Mouse (Mus musculus) cerebellum, adult 11 months (tissue): ENCODE measurements at regions not wholly inside any gene's neighbourhood (a gene's known extent, or its start where the extent isn't known, plus 50 kb on each side); places are given as distances from the start of the nearest gene placed in this dataset.

Source experiments
- DNase-seq: peaks from one replicate; pipeline ENCODE4 v3.0.0; 2022

GRCm38 (mm10) chr11:82579841-82580415 is 184.2 kb downstream of the Cct6b start:
- DNase-seq = no peak

GRCm38 (mm10) chr11:82576019-82576418 is 187.3 kb downstream of the Tmem132e start:
- no peak for DNase-seq

- DNase-seq = no peak
Measured at GRCm38 (mm10) chr11:82573126-82573525, 184.4 kb downstream of the Tmem132e start.

- no peak for DNase-seq
Measured at GRCm38 (mm10) chr11:82571525-82571924, 182.8 kb downstream of the Tmem132e start.

- DNase-seq = no peak
Measured at GRCm38 (mm10) chr11:82569819-82570218, 181.1 kb downstream of the Tmem132e start.

- DNase-seq = no peak
Measured at GRCm38 (mm10) chr11:82568219-82568676, 179.5 kb downstream of the Tmem132e start.

- no peak for DNase-seq
Measured at GRCm38 (mm10) chr11:82567014-82567685, 178.4 kb downstream of the Tmem132e start.

- DNase-seq = no peak
Measured at GRCm38 (mm10) chr11:82566092-82566491, 177.4 kb downstream of the Tmem132e start.

GRCm38 (mm10) chr11:82564181-82564580 is 175.5 kb downstream of the Tmem132e start:
- DNase-seq = no peak

GRCm38 (mm10) chr11:82542028-82542427 is 153.3 kb downstream of the Tmem132e start:
- no peak for DNase-seq

- DNase-seq = peak; percentile 57
Measured at GRCm38 (mm10) chr11:82541376-82541775, 152.7 kb downstream of the Tmem132e start.

GRCm38 (mm10) chr11:82537931-82538330 is 149.2 kb downstream of the Tmem132e start:
- no peak for DNase-seq

GRCm38 (mm10) chr11:82523200-82523802 is 134.6 kb downstream of the Tmem132e start:
- DNase-seq = no peak

- DNase-seq = peak; percentile 59
Measured at GRCm38 (mm10) chr11:82521383-82521782, 132.7 kb downstream of the Tmem132e start.

- DNase-seq = no peak
Measured at GRCm38 (mm10) chr11:82518691-82519090, 130.0 kb downstream of the Tmem132e start.

GRCm38 (mm10) chr11:82514526-82515144 is 125.9 kb downstream of the Tmem132e start:
- peak; percentile 19 for DNase-seq

- DNase-seq = no peak
Measured at GRCm38 (mm10) chr11:82508564-82508963, 119.9 kb downstream of the Tmem132e start.
